Comparison of ENCODE assay signal across 10 mouse cellular contexts in genomic region chr11:90031076-90031475, GRCm38 (mm10). TPM values are rescaled to one million over a fixed set of nuclear protein-coding genes. Genes with fewer than 3 reads are reported as not detected.
A peak's percentile ranks its signal among the peaks of the same experiment; 100 is the strongest.
DNase-seq lines count a peak whose midpoint lies in the region; ATAC-seq and TF ChIP-seq lines count a peak whose summit lies in the region.
"Had no signal": no experiment of that assay in that cellular context is flagged by ENCODE, and none has a peak within 500 bp of the region (broad histone marks: within the 10 kb centered on the region; RNA-seq: fewer than 3 reads in every experiment).

No protein-coding gene starts in this region.

- no peaks in the 10 kb centered on the region for H3K9me3 ChIP-seq in heart, embryonic 14.5 days (ENCODE audit: control insufficient read depth, low read length)
- no peaks in the 10 kb centered on the region for H3K9me3 ChIP-seq in embryonic facial prominence, embryonic 11.5 days (replicated peaks; ENCODE audit: control insufficient read depth, low read length)
- H3K9me3 ChIP-seq in hindbrain, postnatal 0 days (ENCODE audit: low read length) = no peaks in the 10 kb centered on the region
- no peaks in the 10 kb centered on the region for H3K9me3 ChIP-seq in midbrain, embryonic 16.5 days (replicated peaks; ENCODE audit: control insufficient read depth, low read length, poor library complexity, severe bottlenecking)

- H3K36me3 ChIP-seq in heart, embryonic 14.5 days (ENCODE audit: control insufficient read depth, insufficient read depth, low read length) = no peaks in the 10 kb centered on the region
- no peaks in the 10 kb centered on the region for H3K36me3 ChIP-seq in embryonic facial prominence, embryonic 11.5 days (replicated peaks; ENCODE audit: control insufficient read depth, insufficient read depth, low read depth, low read length)
- H3K36me3 ChIP-seq in hindbrain, postnatal 0 days (ENCODE audit: insufficient read depth, low read length) = no peaks in the 10 kb centered on the region
- no peaks in the 10 kb centered on the region for H3K36me3 ChIP-seq in midbrain, embryonic 16.5 days (ENCODE audit: control insufficient read depth, insufficient read depth, low read length)

- peak overlapping the region; percentile 66 for H3K4me2 ChIP-seq in heart, embryonic 14.5 days (ENCODE audit: low read length)
- H3K4me2 ChIP-seq in embryonic facial prominence, embryonic 11.5 days (ENCODE audit: low read depth, low read length) = peak overlapping the region; percentile 40
- H3K4me2 ChIP-seq in hindbrain, postnatal 0 days (ENCODE audit: low read depth, low read length) = peak overlapping the region; percentile 54
- H3K4me2 ChIP-seq in midbrain, embryonic 16.5 days (ENCODE audit: low read length) = peak overlapping the region; percentile 50

- intact Hi-C loops in heart, postnatal 36 days (cut with DNase I) = no loop called here

- ATAC-seq in heart, embryonic 14.5 days (ENCODE audit: insufficient number of reproducible peaks, insufficient read depth, low FRiP score, low read depth) = no peak
- no peak for ATAC-seq in embryonic facial prominence, embryonic 11.5 days (replicated peaks; ENCODE audit: insufficient number of reproducible peaks, low FRiP score, low TSS enrichment, low read depth)
- ATAC-seq in hindbrain, postnatal 0 days = no peak
- no peak for ATAC-seq in midbrain, embryonic 16.5 days

- H3K27ac ChIP-seq in heart, embryonic 14.5 days (replicated peaks in 1 of 2; ENCODE audit: control insufficient read depth in 1 of 2, insufficient read depth in 1 of 2, low read depth in 2 of 2, low read length in 2 of 2) = no peak overlapping the region
- H3K27ac ChIP-seq in embryonic facial prominence, embryonic 11.5 days (replicated peaks; ENCODE audit: low read depth, low read length) = no peak overlapping the region
- 0 out of 2 replicates have a peak overlapping the region, but pooled peaks have one; percentile 13 for H3K27ac ChIP-seq in hindbrain, postnatal 0 days
- no peak overlapping the region for H3K27ac ChIP-seq in midbrain, embryonic 16.5 days (ENCODE audit: low read length)
- H3K27ac ChIP-seq: liver, embryonic 14.5 days had no signal

- H3K9ac ChIP-seq in heart, embryonic 14.5 days (ENCODE audit: low read length) = peak overlapping the region; percentile 63
- H3K9ac ChIP-seq in embryonic facial prominence, embryonic 11.5 days (replicated peaks; ENCODE audit: low read length) = peak overlapping the region; percentile 48
- peak overlapping the region; percentile 35 for H3K9ac ChIP-seq in hindbrain, postnatal 0 days (replicated peaks; ENCODE audit: low read length)
- peak overlapping the region; percentile 41 for H3K9ac ChIP-seq in midbrain, embryonic 16.5 days (ENCODE audit: low read depth, low read length)
- H3K9ac ChIP-seq: liver, embryonic 14.5 days had no signal

- DNase-seq in heart, postnatal 36 days = no peak
- DNase-seq in embryonic facial prominence, embryonic 11.5 days (ENCODE audit: low spot score) = no peak
- DNase-seq in hindbrain, postnatal 0 days (ENCODE audit: low spot score) = no peak
- DNase-seq in natural killer cell, adult 2 months (ENCODE audit: low spot score in 2 of 2) = no peak
- DNase-seq in cerebellum, postnatal 10 days = no peak
- DNase-seq in cerebellum, postnatal 25 days = no peak
- DNase-seq: gastrocnemius, postnatal 25 days had no signal

- H3K27me3 ChIP-seq in heart, embryonic 14.5 days (ENCODE audit: control insufficient read depth, insufficient read depth, low read length) = peaks cover 20% of the 10 kb centered on the region
- H3K27me3 ChIP-seq in embryonic facial prominence, embryonic 11.5 days (ENCODE audit: control insufficient read depth, insufficient read depth, low read length) = no peaks in the 10 kb centered on the region
- H3K27me3 ChIP-seq in hindbrain, postnatal 0 days (ENCODE audit: insufficient read depth, low read length) = peaks cover 4% of the 10 kb centered on the region; the same call in 1 of the 2 replicates
- peaks cover 12% of the 10 kb centered on the region for H3K27me3 ChIP-seq in midbrain, embryonic 16.5 days (ENCODE audit: control insufficient read depth, insufficient read depth, low read depth, low read length)

- 37% methylated on average over 7 of the region's 7 CpGs for WGBS in heart, embryonic 14.5 days
- 22% methylated on average over 7 of the region's 7 CpGs for WGBS in embryonic facial prominence, embryonic 11.5 days
- WGBS in hindbrain, postnatal 0 days = 41% methylated on average over 7 of the region's 7 CpGs
- 25% methylated on average over 7 of the region's 7 CpGs for WGBS in midbrain, embryonic 16.5 days

- peak overlapping the region; percentile 36 to 44 for H3K4me3 ChIP-seq in heart, embryonic 14.5 days (ENCODE audit: control insufficient read depth in 1 of 2, insufficient read depth in 1 of 2, low read depth in 1 of 2, low read length in 2 of 2)
- H3K4me3 ChIP-seq in embryonic facial prominence, embryonic 11.5 days (ENCODE audit: low read depth, low read length) = peak overlapping the region; percentile 36
- H3K4me3 ChIP-seq in hindbrain, postnatal 0 days (ENCODE audit: low read length) = peak overlapping the region; percentile 35
- H3K4me3 ChIP-seq in midbrain, embryonic 16.5 days (ENCODE audit: low read depth, low read length) = peak overlapping the region; percentile 33

- H3K4me1 ChIP-seq in heart, embryonic 14.5 days (ENCODE audit: control insufficient read depth in 2 of 2, insufficient read depth in 2 of 2, low read length in 2 of 2) = peaks cover 5 to 29% of the 10 kb centered on the region in 2 experiments
- H3K4me1 ChIP-seq in embryonic facial prominence, embryonic 11.5 days (ENCODE audit: control insufficient read depth, insufficient read depth, low read length) = peaks cover 2% of the 10 kb centered on the region; the same call in 1 of the 2 replicates
- H3K4me1 ChIP-seq in hindbrain, postnatal 0 days (ENCODE audit: insufficient read depth, low read length) = 0 out of 2 replicates have a peak, but pooled peaks cover 3% of the 10 kb centered on the region
- H3K4me1 ChIP-seq in midbrain, embryonic 16.5 days (ENCODE audit: control insufficient read depth, insufficient read depth, low read length) = peaks cover 16% of the 10 kb centered on the region

- TF ChIP-seq CTCF in hindbrain, postnatal 0 days (IDR thresholded peaks at IDR 0.05; ENCODE audit: low read depth) = no peak

RNA-seq across cellular contexts. Expression of gene Tmem100, which starts 0.9 kb away (rescaled TPM):
- 14.8 and 16.4 TPM in 2 replicates for polyA plus RNA-seq in heart, embryonic 14.5 days (2014; fragmentation: Nextera tagmentation; extraction: Ambion mirVana)
- 10 to 100 TPM; 13.2 to 22.4 TPM for total RNA-seq in heart, postnatal 36 days (2021)
- polyA plus RNA-seq in embryonic facial prominence, embryonic 11.5 days (2014; fragmentation: Nextera tagmentation; extraction: Ambion mirVana) = 16.7 and 17.7 TPM in 2 replicates
- 8.6 and 11.6 TPM in 2 replicates for total RNA-seq in hindbrain, postnatal 0 days (2014; rRNA removed)
- polyA plus RNA-seq in hindbrain, postnatal 0 days (2015; fragmentation: Nextera tagmentation; extraction: Ambion mirVana) = 19.3 and 23.5 TPM in 2 replicates
- polyA plus RNA-seq in midbrain, embryonic 16.5 days (2015; fragmentation: Nextera tagmentation; extraction: Ambion mirVana) = 8.6 and 12.9 TPM in 2 replicates

RNA-seq across cellular contexts. Expression of gene Pctp, which starts 28.4 kb away (rescaled TPM):
- polyA plus RNA-seq in heart, embryonic 14.5 days (2014; fragmentation: Nextera tagmentation; extraction: Ambion mirVana) = 6.3 and 6.5 TPM in 2 replicates
- total RNA-seq in heart, postnatal 36 days (2021) = 1 to 10 TPM; 3.5 to 4.2 TPM
- 6.2 and 7.7 TPM in 2 replicates for polyA plus RNA-seq in embryonic facial prominence, embryonic 11.5 days (2014; fragmentation: Nextera tagmentation; extraction: Ambion mirVana)
- 0.42 and 1.5 TPM in 2 replicates for total RNA-seq in hindbrain, postnatal 0 days (2014; rRNA removed)
- polyA plus RNA-seq in hindbrain, postnatal 0 days (2015; fragmentation: Nextera tagmentation; extraction: Ambion mirVana) = 1.3 and 1.5 TPM in 2 replicates
- polyA plus RNA-seq in midbrain, embryonic 16.5 days (2015; fragmentation: Nextera tagmentation; extraction: Ambion mirVana) = 0.87 and 0.88 TPM in 2 replicates
